10 mouse cellular contexts compared by ENCODE assay signal in the genomic region with DNA sequence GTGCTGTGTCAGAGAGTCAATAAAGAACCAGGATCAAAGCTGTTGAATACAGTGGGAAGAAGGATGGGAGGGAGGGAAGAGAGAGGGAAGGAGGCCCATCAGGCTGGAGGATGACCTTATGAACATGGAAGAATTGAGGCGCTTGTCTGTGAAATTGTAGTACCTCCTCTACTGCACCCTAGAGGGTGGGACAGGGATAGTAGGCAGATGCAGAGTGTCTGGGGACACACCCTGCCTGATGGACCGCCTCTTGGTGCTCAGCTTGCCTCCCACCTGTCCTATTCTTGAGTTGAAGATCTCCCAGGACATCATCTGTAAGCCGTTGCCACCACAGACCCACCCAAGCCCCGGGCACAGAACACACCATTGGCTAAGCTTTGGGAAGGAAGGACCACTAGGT. TPM values are rescaled to one million over a fixed set of nuclear protein-coding genes. Genes with fewer than 3 reads are reported as not detected.
A peak's percentile ranks its signal among the peaks of the same experiment; 100 is the strongest.
DNase-seq lines count a peak whose midpoint lies in the region; ATAC-seq and TF ChIP-seq lines count a peak whose summit lies in the region.
"Had no signal": no experiment of that assay in that cellular context is flagged by ENCODE, and none has a peak within 500 bp of the region (broad histone marks: within the 10 kb centered on the region; RNA-seq: fewer than 3 reads in every experiment).

No protein-coding gene starts in this region.

- H3K4me1 ChIP-seq in heart, embryonic 12.5 days (replicated peaks), result peaks cover 42% of the 10 kb centered on the region
- H3K4me1 ChIP-seq in midbrain, embryonic 10.5 days, result peaks cover 26% of the 10 kb centered on the region
- no peaks in the 10 kb centered on the region for H3K4me1 ChIP-seq in midbrain, embryonic 14.5 days (ENCODE audit: control insufficient read depth, insufficient read depth, low read length)
- H3K4me1 ChIP-seq in liver, adult 2 months (ENCODE audit: control insufficient read depth, insufficient read depth, low read length), result peaks cover 26% of the 10 kb centered on the region
- H3K4me1 ChIP-seq in stomach, postnatal 0 days (replicated peaks; ENCODE audit: control insufficient read depth, insufficient read depth), result peaks cover 10% of the 10 kb centered on the region

- no peak for DNase-seq in heart, postnatal 25 days (ENCODE audit: low spot score)
- DNase-seq in midbrain, embryonic 10.5 days (ENCODE audit: low spot score), result no peak
- no peak for DNase-seq in midbrain, embryonic 14.5 days
- no peak for DNase-seq in liver, adult 2 months (ENCODE audit: extremely low read depth, low read depth, low spot score)
- no peak for DNase-seq in stomach, postnatal 0 days (ENCODE audit: low spot score)
- no peak for DNase-seq in frontal cortex, adult 2 months (ENCODE audit: extremely low spot score in 1 of 2, low spot score in 1 of 2)
- DNase-seq in cerebellum, adult 9-10 months, result no peak
- DNase-seq: thymus, adult 18-20 months had no signal

- no peak for TF ChIP-seq EP300 in stomach, postnatal 0 days (optimal IDR thresholded peaks at IDR 0.05)

- H3K36me3 ChIP-seq in heart, embryonic 12.5 days, result no peaks in the 10 kb centered on the region
- no peaks in the 10 kb centered on the region for H3K36me3 ChIP-seq in midbrain, embryonic 10.5 days
- H3K36me3 ChIP-seq in midbrain, embryonic 14.5 days (ENCODE audit: control insufficient read depth, insufficient read depth, low read length), result no peaks in the 10 kb centered on the region
- H3K36me3 ChIP-seq in liver, adult 2 months (ENCODE audit: control insufficient read depth, insufficient read depth, low read length), result no peaks in the 10 kb centered on the region
- no peaks in the 10 kb centered on the region for H3K36me3 ChIP-seq in stomach, postnatal 0 days (ENCODE audit: control insufficient read depth, insufficient read depth, low read length)
- H3K36me3 ChIP-seq: midbrain, embryonic 13.5 days had no signal

- no peak for TF ChIP-seq POLR2A in liver, adult 2 months (IDR thresholded peaks at IDR 0.05; ENCODE audit: extremely low read depth, insufficient read depth, low read length)

- no peaks in the 10 kb centered on the region for H3K9me3 ChIP-seq in heart, embryonic 12.5 days (replicated peaks)
- H3K9me3 ChIP-seq in midbrain, embryonic 10.5 days (replicated peaks), result no peaks in the 10 kb centered on the region
- no peaks in the 10 kb centered on the region for H3K9me3 ChIP-seq in midbrain, embryonic 14.5 days (ENCODE audit: control insufficient read depth, low read length)
- no peaks in the 10 kb centered on the region for H3K9me3 ChIP-seq in stomach, postnatal 0 days (ENCODE audit: control insufficient read depth, low read length)
- H3K9me3 ChIP-seq: midbrain, embryonic 13.5 days had no signal

- H3K79me2 ChIP-seq in liver, adult 2 months (ENCODE audit: control insufficient read depth, insufficient read depth, low read length), result no peaks in the 10 kb centered on the region

- no peaks in the 10 kb centered on the region for H3K27me3 ChIP-seq in heart, embryonic 12.5 days (replicated peaks)
- H3K27me3 ChIP-seq in midbrain, embryonic 10.5 days (ENCODE audit: low read depth, poor library complexity, severe bottlenecking), result no peaks in the 10 kb centered on the region
- no peaks in the 10 kb centered on the region for H3K27me3 ChIP-seq in midbrain, embryonic 14.5 days (ENCODE audit: control insufficient read depth, insufficient read depth, low read length)
- H3K27me3 ChIP-seq in liver, adult 2 months (ENCODE audit: control insufficient read depth, insufficient read depth, low read length), result no peaks in the 10 kb centered on the region
- no peaks in the 10 kb centered on the region for H3K27me3 ChIP-seq in stomach, postnatal 0 days (ENCODE audit: control insufficient read depth, insufficient read depth, low read length)
- H3K27me3 ChIP-seq: midbrain, embryonic 13.5 days had no signal

- H3K4me2 ChIP-seq in heart, embryonic 12.5 days, result no peak overlapping the region
- H3K4me2 ChIP-seq in midbrain, embryonic 14.5 days (ENCODE audit: low read length), result no peak overlapping the region
- no peak overlapping the region for H3K4me2 ChIP-seq in stomach, postnatal 0 days (replicated peaks; ENCODE audit: low read depth)
- H3K4me2 ChIP-seq: midbrain, embryonic 13.5 days had no signal

- intact Hi-C loops in heart, postnatal 25 days (cut with DNase I), result loop anchor here (2.0 kb wide), 1 partner anchor 16 kb away; no protein-coding TSS in a partner anchor

- no peak overlapping the region for H3K9ac ChIP-seq in heart, embryonic 12.5 days
- H3K9ac ChIP-seq in midbrain, embryonic 14.5 days (replicated peaks; ENCODE audit: low read length), result no peak overlapping the region
- H3K9ac ChIP-seq in liver, adult 2 months (ENCODE audit: low read depth, low read length), result no peak overlapping the region
- H3K9ac ChIP-seq in stomach, postnatal 0 days (ENCODE audit: low read length), result no peak overlapping the region
- H3K9ac ChIP-seq: midbrain, embryonic 13.5 days had no signal

- peak; percentile 13; the same call in 1 of the 2 replicates for TF ChIP-seq CTCF in liver, adult 2 months (IDR thresholded peaks at IDR 0.05; ENCODE audit: low read depth, low read length)
- peak; percentile 55 for TF ChIP-seq CTCF in stomach, postnatal 0 days (IDR thresholded peaks at IDR 0.05; ENCODE audit: low read depth)

- no peak for ATAC-seq in heart, embryonic 12.5 days (ENCODE audit: insufficient number of reproducible peaks, low FRiP score)
- ATAC-seq in midbrain, embryonic 14.5 days (ENCODE audit: low FRiP score, low TSS enrichment), result no peak
- no peak for ATAC-seq in stomach, postnatal 0 days (ENCODE audit: low FRiP score, low TSS enrichment)
- ATAC-seq: midbrain, embryonic 13.5 days had no signal

- WGBS in heart, embryonic 12.5 days, result 83% methylated on average over 4 of the region's 4 CpGs
- WGBS in midbrain, embryonic 10.5 days, result 88% methylated on average over 4 of the region's 4 CpGs
- 93% methylated on average over 4 of the region's 4 CpGs for WGBS in midbrain, embryonic 14.5 days
- 89% methylated on average over 4 of the region's 4 CpGs for WGBS in liver, adult 2 months
- WGBS in stomach, postnatal 0 days, result 81% methylated on average over 4 of the region's 4 CpGs

- H3K4me3 ChIP-seq in heart, embryonic 12.5 days, result no peak overlapping the region
- no peak overlapping the region for H3K4me3 ChIP-seq in midbrain, embryonic 10.5 days
- H3K4me3 ChIP-seq in midbrain, embryonic 14.5 days (replicated peaks; ENCODE audit: low read depth, low read length), result no peak overlapping the region
- H3K4me3 ChIP-seq in liver, adult 2 months (ENCODE audit: insufficient read depth, low read depth, low read length), result no peak overlapping the region
- H3K4me3 ChIP-seq in stomach, postnatal 0 days (ENCODE audit: low read depth, low read length), result no peak overlapping the region
- H3K4me3 ChIP-seq: midbrain, embryonic 13.5 days had no signal

- peak overlapping the region; percentile 95 for H3K27ac ChIP-seq in heart, embryonic 12.5 days (ENCODE audit: poor library complexity, severe bottlenecking)
- peak overlapping the region; percentile 63 for H3K27ac ChIP-seq in midbrain, embryonic 10.5 days (replicated peaks)
- H3K27ac ChIP-seq in midbrain, embryonic 14.5 days (replicated peaks; ENCODE audit: low read depth, low read length), result no peak overlapping the region
- peak overlapping the region; percentile 84 for H3K27ac ChIP-seq in liver, adult 2 months (replicated peaks; ENCODE audit: insufficient read depth, low read depth, low read length)
- peak overlapping the region; percentile 86 for H3K27ac ChIP-seq in stomach, postnatal 0 days (replicated peaks)
- H3K27ac ChIP-seq: midbrain, embryonic 13.5 days had no signal

RNA-seq across cellular contexts. Expression of a gene that starts 30.1 kb away (rescaled TPM):
- 98.4 and 101 TPM in 2 replicates for polyA plus RNA-seq in heart, embryonic 12.5 days (2016; fragmentation: Nextera tagmentation; extraction: Ambion mirVana)
- 100 to 1,000 TPM in 1 of 2 experiments, 10 to 100 TPM in 1; 96.9 to 110 TPM for total RNA-seq in heart, postnatal 25 days (2021)
- polyA plus RNA-seq in midbrain, embryonic 10.5 days (2016; fragmentation: Nextera tagmentation; extraction: Ambion mirVana), result 127 and 141 TPM in 2 replicates
- polyA plus RNA-seq in midbrain, embryonic 14.5 days (2014; fragmentation: Nextera tagmentation; extraction: Ambion mirVana), result 32.3 and 52.3 TPM in 2 replicates
- total RNA-seq in liver, adult 2 months (2014; rRNA removed), result 15.4 and 21.8 TPM in 2 replicates
- polyA plus RNA-seq in liver, adult 2 months (2012; rRNA removed), result 125 and 162 TPM in 2 replicates
- polyA plus RNA-seq in stomach, postnatal 0 days (2015; fragmentation: Nextera tagmentation; extraction: Ambion mirVana), result 90.8 and 98.5 TPM in 2 replicates
- 22.0 and 24.3 TPM in 2 replicates for polyA plus RNA-seq in frontal cortex, adult 2 months (2012; rRNA removed)
